Mouse (Mus musculus): ENCODE results near the gene Hsp90ab1.

The Hsp90ab1 gene

GRCm38 (mm10) chr17:45596631-45597396 is 23.7 kb upstream of the Hsp90ab1 start:
- CTCF ChIA-PET = interaction anchor here (0.9 to 1.0 kb wide), 2 partner anchors 12 to 33 kb away, joined by 5 to 6 read pairs; no protein-coding TSS in a partner anchor

DNA sequence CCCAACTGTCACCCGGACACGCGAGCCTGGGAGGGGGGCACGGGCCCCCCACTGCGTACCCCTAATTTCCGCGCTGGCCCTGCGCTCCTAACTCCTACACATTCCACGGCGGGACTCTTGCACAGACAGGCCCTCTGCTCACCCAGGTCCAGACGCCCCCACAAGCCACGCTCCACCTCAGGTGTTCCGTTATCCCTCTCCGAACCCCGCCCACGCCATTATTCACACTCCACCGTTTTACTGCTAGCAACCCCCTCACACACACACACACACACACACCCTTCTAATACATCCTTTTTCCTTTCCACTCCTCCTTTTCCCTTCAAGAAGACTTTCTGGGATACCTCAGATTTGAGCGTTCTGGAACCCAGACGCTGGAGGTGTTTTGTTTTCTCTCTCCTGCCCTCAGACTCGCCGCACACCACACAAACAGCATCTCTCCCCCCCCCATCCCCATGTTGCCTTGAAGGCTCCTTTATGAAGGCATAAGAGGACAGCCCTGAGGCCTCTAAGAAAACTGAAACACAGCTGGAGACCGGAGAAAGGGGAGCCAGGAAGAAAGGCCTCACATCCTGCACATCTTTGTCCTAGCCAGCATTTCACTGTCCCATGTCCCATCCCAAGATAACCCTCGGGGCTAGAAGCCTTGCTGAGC is 22.8 kb upstream of the Hsp90ab1 start:
- CTCF ChIA-PET = interaction anchor here (1.4 kb wide), 1 partner anchor 38 kb away, joined by 3 read pairs; no protein-coding TSS in a partner anchor

GRCm38 (mm10) chr17:45594881-45595735 is 22.0 kb upstream of the Hsp90ab1 start:
- CTCF ChIA-PET = interaction anchor here (1.4 to 1.5 kb wide), 2 partner anchors 11 to 37 kb away, joined by 3 read pairs; no protein-coding TSS in a partner anchor

- CTCF ChIA-PET = interaction anchor here (0.5 to 1.5 kb wide), 3 partner anchors 10 to 36 kb away, joined by 3 to 4 read pairs (median 3); no protein-coding TSS in a partner anchor
Measured at GRCm38 (mm10) chr17:45594195-45594594, 21.1 kb upstream of the Hsp90ab1 start.

- CTCF ChIA-PET = interaction anchor here (0.6 to 1.5 kb wide), 3 partner anchors 9 to 49 kb away, joined by 3 to 5 read pairs (median 3); no protein-coding TSS in a partner anchor
Measured at GRCm38 (mm10) chr17:45593479-45593878, 20.4 kb upstream of the Hsp90ab1 start.

DNA sequence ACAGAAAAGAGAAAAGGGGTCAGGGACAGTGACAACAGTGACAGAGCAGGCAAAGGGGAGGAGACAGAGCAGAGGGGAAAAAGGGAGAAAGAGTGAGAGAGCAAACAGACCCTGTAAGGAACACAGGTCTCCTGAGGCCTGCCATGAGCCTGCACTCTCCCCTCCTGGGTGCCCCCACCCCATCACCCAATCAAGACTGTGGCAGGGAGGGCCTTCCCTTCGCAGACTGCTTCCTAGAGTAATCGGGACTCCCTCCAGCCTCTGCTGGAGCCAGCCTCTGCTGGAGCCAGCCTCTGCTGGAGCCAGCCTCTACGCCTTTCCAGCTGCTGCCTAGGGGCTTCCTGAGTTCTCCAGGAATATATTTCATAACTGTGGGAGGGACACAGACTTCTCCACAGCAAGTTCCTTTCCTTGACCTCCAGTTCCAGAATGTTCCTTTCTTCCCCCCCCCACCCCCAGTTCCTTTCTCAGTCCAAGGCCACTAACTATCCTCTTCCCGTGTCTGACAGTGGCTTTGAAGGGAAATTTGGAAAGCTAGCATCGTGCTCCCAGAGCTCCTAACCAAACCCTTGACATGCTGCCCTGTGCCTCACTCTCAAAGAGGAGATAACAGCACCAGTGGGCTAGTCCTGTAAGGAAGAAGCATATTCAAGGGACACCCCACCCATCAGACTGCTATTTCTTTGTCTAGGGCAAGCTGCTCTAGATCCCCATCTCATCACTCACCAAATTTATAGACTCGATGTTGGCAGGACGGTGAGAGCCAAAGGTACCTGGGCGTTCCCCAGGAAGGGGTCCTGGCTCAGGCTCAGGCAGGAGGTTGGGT is 19.7 kb upstream of the Hsp90ab1 start:
- CTCF ChIA-PET = interaction anchor here (0.5 to 1.5 kb wide), 4 partner anchors 19 to 1294 kb away, joined by 3 to 5 read pairs (median 4); no protein-coding TSS in a partner anchor

- CTCF ChIA-PET = interaction anchor here (0.5 to 1.5 kb wide), 2 partner anchors 51 to 897 kb away, joined by 3 to 5 read pairs; no protein-coding TSS in a partner anchor
Measured at GRCm38 (mm10) chr17:45591701-45592605, 18.9 kb upstream of the Hsp90ab1 start.

GRCm38 (mm10) chr17:45590410-45590809 is 17.3 kb upstream of the Hsp90ab1 start:
- CTCF ChIA-PET = no interaction called here

DNA sequence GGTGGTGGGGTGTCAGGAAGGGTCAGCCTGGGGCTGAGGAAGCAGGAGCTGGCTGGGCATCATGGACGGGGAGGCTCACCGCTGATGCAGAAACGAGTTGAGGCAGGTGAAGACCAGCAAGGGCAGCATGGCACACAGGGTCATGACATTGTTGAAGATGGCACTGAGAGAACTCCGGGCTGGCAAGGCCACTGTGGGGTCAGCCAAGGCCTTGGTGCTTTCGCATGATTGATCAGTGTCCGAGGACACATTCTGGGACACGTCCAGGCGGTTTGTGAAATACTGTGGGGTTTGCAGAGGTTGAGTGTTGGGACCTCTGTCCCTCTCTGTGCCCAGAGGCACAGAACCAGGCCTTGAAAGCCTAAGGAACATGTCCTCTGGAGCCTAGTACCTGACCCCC is 16.8 kb upstream of the Hsp90ab1 start:
- CTCF ChIA-PET = no interaction called here

DNA sequence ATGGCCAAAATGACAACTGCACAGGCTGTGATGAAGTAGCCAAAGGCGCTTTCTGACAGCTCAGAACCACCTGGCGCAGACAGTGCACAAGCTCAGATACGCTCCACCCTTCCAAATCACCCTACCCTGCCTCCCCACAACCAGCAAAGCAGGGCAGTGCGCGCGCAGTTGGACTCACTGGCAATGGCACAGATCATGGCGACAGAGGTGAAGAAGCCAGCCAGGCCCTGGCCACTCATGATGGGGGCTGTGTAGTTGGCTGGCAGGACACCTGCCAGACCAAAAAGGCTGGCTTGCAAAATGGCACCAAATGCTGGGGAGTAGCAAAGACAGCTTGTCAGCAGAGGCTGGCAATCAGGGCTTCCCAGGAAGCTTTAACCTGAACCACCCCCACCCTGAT is 16.2 kb upstream of the Hsp90ab1 start:
- CTCF ChIA-PET = no interaction called here

DNA sequence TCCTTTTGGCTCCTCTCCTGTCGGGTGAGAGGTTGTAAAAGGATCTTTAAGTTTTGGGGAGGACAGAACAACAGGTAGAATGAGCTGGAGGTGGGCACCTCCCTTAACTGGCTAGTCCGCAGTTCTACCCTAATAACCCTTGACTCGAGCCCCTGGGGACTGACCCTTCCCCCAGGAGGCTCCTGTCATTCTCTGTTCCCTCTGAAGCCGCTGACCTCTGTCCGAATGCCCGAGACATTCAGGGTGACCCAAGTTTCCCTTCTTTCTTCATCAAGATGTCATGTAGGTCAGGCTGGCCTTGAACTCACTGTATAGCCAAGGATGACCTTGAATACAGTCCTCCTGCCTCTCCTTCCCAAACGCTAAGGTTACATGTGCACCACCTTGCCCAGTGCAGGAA is 15.3 kb upstream of the Hsp90ab1 start:
- CTCF ChIA-PET = no interaction called here

GRCm38 (mm10) chr17:45586449-45586837 is 13.4 kb upstream of the Hsp90ab1 start:
- CTCF ChIA-PET = no interaction called here

- CTCF ChIA-PET = interaction anchor here (3.3 kb wide), 1 partner anchor 41 kb away, joined by 10 read pairs; no protein-coding TSS in a partner anchor
Measured at GRCm38 (mm10) chr17:45585725-45586448, 12.8 kb upstream of the Hsp90ab1 start.

DNA sequence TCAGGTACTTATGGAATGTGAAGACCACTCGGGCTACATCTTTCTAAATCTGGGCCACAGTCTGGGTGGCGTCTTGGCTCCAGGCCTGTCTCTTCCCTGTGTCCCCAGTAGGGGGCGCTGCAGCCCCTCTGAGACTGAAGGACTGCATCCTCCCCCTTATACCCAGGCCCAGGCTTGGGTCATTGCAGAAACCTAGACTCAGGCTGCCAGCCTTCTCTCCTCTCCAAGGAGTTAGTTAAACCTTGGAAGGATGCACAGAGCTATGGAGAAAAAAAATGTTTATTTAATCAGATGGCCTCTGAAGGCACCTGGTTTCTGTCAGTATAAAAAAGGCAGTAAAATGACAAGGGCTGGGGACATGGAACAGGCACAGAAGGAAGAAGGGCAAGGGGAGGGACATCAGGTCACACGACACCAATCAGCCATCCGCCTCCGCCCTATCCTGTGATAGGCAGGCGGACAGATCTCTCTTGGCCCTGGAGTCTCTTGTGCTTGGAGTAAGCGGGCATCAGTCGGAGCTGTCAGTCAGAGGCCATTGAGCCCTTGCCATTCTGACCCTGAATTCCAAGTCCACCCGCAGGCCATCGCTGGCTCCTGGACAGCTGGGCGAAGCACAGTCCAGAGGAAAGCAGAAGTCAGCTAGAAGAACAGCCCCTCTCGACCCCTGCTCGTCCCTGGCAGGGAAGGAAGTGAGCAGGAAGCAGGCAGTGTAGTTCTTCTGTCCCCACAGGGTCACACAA is 12.0 kb upstream of the Hsp90ab1 start:
- CTCF ChIA-PET = interaction anchor here (0.7 to 3.3 kb wide), 5 partner anchors 9 to 57 kb away, joined by 3 to 10 read pairs (median 3); no protein-coding TSS in a partner anchor

DNA sequence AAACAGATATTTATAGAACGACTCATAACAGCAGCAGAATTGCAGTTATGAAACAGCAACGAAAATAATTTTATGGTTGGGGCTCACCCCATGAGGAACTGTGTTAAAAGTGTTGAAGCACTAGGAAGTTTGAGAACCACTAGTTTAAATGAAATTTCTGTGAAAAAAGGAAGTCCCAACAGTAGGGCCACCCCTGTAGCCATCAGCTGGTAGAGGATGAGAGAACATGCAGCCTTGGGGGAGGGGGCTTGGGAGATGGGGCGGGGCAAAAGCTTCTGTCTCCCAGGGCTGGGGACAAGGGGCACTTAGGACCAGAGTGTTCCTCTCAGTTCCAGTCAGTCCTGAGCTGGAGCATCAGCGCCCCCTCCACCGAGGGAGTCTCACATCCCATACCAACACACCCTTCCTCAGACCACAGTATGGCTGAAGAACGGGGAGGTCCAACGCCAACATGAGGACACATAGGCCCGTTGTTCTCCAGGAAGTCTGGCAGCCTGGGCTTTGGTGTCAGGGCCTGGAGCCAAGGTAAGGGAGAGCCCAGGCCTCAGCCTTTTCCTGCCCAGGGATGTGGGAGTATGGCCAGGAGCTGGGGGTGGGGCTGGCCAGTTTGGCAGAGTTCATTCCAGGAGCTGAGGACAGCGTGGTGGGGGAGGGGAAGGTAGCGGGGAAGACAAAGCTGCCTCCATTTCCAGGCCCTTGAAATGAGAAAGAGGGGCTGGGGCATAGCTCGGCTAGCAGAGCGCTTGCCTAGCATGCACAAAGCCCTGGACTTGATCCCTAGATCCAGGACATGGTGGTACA is 11.2 kb upstream of the Hsp90ab1 start:
- CTCF ChIA-PET = interaction anchor here (0.7 to 3.3 kb wide), 5 partner anchors 10 to 58 kb away, joined by 3 to 10 read pairs (median 3); no protein-coding TSS in a partner anchor

DNA sequence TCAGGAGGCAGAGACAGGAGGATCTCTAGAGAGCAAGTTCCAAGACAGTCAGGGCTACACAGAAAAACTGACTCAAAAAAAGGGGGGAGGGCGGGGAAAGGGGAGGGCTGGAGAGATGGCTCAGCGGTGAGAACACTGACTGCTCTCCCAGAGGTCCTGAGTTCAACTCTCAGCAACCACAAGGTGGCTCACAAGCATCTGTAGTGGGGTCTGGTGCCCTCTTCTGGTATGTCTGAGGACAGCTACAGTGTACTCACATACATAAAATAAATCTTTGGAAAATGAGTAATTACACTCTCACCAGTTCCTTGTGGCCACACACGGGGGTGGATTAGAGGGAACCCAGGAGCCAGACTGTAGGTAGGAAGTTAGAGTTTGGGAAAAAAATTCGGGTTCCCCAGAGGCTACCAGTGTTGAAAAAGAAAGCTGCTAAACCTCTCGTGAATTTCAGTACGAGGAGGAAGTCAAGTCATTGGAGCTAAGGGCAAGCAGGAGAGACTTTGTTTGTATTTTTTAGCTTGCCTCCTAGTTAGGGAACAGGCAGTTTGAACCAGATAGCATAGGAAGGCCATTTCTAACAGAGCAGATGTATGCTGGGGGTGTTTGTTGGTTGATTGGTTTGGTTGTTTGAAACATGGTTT is 9.8 kb upstream of the Hsp90ab1 start:
- CTCF ChIA-PET = interaction anchor here (0.6 to 3.3 kb wide), 8 partner anchors 9 to 138 kb away, joined by 3 to 15 read pairs (median 4); partner anchors contain the start of gene Hsp90ab1
